Mouse (Mus musculus) embryonic fibroblast, embryonic 13.5 days (primary cell): ENCODE results near the gene Mgmt.

Source experiments
- CTCF ChIP-seq: IDR thresholded peaks from 2 replicates; pipeline ENCODE4 v1.5.1; 2011; ENCODE audit warnings: mild to moderate bottlenecking, control low read depth, low read length, moderate library complexity, borderline replicate concordance; ENCODE audit not compliant: insufficient read depth
- POLR2A ChIP-seq: IDR thresholded peaks from 2 replicates; pipeline ENCODE4 v1.6.1; 2011; ENCODE audit warnings: low read depth, mild to moderate bottlenecking, control low read depth, low read length, moderate library complexity

DNA sequence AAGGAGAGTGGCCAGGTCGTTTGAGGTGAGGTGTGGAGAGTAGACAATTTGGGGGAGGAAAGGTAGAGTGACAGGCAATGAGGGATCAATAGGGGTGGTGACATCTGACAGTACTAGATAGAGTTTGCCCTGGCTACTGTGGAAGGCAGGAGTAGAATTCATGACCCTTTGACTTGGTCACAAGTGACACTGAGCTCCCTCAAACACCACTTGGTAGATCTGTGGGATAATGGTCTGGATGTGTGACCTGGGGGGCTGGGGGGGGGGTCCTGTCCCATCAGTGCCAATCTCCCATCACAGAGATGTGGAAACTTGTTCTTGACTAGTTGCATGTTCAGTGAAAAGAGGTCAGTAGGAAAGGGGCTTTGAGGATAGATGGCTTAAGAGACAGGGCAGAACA lies 20.0 kb upstream of the Mgmt start:
- TF ChIP-seq CTCF, result no peak
- TF ChIP-seq POLR2A, result no peak
